Mouse (Mus musculus) right cerebral cortex, postnatal 4 days (tissue): ENCODE measurements around the gene Lyrm7.
"Not testable (repeated sequence)": the region's sequence is repeated elsewhere in the genome, so short reads cannot be mapped to it uniquely, and the experiment has no call there.

Source experiments
- DNase-seq: peaks from one replicate; pipeline ENCODE4 v3.0.0-alpha.2; 2022

Gene Lyrm7

DNA sequence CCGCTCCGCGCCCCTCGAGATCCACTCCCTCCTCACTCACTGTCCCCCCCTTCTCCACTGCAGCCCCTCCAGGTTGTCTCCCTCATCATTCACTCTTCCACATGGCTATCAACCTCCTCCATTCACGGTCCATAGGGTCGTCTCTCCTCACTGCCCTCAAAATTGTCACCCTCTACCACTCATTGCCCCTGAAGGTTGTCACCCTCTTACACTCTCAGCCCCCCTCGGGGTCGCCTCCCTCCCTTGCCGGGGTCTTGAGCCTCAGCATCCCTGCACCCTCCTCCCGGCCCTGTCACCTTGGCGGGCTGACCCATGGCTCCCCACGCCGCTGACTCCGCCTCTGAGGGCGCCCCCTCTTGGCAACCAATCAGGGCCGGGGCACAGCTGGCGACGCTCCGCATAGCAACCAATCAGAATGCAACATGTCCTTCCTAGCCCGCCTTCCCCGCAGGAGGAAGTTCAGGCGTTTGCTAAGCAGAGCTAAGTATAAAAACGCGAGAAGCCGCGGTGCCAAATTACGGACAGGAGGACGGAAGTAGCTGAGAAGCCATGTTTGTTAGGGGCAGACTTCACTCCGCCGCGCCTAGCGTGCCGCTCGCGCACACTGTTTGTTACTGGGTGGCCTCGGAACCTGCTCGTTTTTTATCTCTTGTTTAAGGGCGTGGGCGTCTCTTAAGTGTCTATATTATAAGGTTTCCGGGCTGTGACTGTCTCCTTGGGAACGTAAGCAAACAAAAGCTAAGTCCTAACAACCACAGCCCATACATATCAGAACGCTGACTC lies at the start of gene Lyrm7:
Lyrm7 (minus strand) TSS at position 661 of the 783 bp plus-strand sequence.
- peak; percentile 96 for DNase-seq

DNA sequence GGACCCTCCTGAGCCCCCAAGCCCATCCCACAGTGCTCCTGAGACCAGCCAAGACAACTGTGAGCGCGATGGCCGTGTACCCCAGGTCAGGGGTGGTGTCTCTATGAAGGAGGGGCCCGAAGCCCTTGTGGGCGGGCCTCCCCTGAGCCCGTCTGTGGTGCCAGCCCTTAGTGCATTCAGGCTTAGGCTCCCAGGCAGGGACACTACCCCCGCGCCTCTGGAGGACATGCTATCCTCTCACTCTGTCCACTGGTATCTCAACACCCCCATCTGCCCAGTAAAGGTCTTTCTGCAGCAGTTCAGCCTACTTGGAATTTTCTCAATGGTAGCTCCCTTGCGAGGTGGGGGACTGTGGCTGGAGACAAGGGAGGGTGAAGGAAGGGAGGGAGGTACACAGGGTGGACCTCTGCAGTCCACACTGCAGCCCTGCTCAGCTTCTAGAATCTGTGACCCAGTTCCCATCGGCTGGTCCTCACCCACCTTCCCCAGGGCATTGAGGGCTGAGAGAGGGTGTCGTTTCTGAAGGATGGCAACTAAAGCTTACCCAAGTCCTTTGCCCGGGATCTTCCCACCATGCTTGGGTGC lies 49.5 kb upstream of the Lyrm7 start:
- no peak for DNase-seq

DNA sequence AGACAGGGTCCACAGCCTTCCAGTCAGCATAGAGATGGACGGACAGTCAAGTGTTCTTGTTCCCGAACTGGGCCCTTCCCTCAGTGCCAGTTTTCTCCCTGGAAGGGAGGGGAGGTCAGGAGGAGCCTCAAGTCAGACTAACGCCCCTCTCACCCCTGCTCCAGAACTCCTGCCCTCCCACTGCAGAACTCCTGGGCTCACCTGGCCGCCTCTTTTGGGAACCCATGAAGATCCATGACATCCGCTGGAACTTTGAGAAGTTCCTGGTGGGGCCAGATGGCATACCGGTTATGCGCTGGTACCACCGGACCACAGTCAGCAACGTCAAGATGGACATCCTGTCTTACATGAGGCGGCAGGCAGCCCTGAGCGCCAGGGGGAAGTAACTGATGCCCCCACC lies 48.6 kb upstream of the Lyrm7 start:
- DNase-seq, result no peak

GRCm38 (mm10) chr11:54907259-54907658 lies 46.5 kb upstream of the Lyrm7 start:
- no peak for DNase-seq

GRCm38 (mm10) chr11:54906466-54906865 lies 45.8 kb upstream of the Lyrm7 start:
- DNase-seq, result no peak

GRCm38 (mm10) chr11:54905931-54906330 lies 45.2 kb upstream of the Lyrm7 start:
- DNase-seq, result no peak

- DNase-seq, result no peak
Observed at GRCm38 (mm10) chr11:54905086-54905485, 44.4 kb upstream of the Lyrm7 start.

GRCm38 (mm10) chr11:54903940-54904706 lies 43.4 kb upstream of the Lyrm7 start:
- no peak for DNase-seq

GRCm38 (mm10) chr11:54903339-54903738 lies 42.6 kb upstream of the Lyrm7 start:
- no peak for DNase-seq

- peak; percentile 41 for DNase-seq
Observed at GRCm38 (mm10) chr11:54902333-54903323, 41.9 kb upstream of the Lyrm7 start, which contains the start of gene Gpx3. Gpx3 (plus strand) TSS chr11:54902453.

DNA sequence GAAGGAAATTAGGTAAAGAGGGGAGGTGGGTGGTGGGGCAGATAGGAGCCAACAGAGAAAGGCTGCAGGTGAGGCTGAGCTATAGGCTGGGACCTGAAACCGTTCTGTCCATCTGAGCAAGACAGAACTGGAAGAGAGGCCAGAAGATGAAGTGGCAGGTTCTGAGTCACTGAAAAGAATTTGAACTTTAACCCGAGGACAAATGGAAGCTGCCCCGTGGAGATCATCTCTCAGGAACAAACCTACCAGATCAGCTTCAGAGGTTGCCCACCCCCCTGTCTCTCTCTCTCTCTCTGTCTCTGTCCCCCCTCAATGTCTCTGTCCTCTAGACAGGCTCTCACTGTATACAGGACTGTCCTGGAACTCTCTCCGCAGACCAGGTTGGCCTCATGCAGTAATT lies 38.9 kb upstream of the Lyrm7 start:
- DNase-seq, result no peak

- no peak for DNase-seq
Observed at GRCm38 (mm10) chr11:54897470-54897869, 36.8 kb upstream of the Lyrm7 start.

GRCm38 (mm10) chr11:54896646-54897045 lies 35.9 kb upstream of the Lyrm7 start:
- DNase-seq, result not testable (repeated sequence)

DNA sequence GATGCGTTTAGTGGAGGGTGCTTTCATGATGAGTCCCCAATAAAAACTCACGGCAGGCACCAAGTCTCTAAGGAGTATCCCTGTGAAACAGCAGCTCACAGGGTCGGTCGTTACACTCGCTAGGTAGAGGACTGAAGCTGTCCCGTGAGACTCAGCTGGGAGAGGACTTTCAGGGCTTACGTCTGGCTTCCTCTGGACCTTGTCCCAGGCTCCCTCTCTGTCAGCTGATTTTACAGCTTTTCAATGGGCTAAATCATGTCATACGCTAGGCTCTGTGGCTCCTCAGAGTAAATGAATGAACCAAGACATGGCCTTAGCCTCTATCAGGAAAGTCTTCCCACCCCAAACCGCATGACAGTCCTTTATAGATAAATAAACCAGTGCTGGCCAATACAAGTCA lies 33.9 kb upstream of the Lyrm7 start:
- no peak for DNase-seq

- DNase-seq, result no peak
Observed at GRCm38 (mm10) chr11:54892091-54892490, 31.4 kb upstream of the Lyrm7 start.

DNA sequence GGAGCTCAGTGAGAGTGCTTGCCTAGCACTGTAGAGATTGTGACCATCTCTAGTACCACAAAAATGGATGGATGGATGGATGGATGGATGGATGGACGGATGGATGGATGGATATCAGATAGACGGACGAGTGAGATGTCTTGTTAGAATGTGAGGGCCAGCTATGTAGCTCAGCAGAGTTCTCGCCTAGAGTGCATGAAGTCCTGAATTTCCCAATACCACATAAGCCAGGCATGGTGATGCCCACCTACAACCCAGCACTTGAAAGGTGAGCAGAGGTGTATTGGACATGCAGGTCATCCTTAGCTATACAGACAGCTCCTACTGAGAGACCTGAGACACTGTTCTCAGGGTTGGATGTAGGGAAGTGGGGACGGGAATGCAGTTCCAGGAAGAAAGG lies 30.6 kb upstream of the Lyrm7 start:
- no peak for DNase-seq

DNA sequence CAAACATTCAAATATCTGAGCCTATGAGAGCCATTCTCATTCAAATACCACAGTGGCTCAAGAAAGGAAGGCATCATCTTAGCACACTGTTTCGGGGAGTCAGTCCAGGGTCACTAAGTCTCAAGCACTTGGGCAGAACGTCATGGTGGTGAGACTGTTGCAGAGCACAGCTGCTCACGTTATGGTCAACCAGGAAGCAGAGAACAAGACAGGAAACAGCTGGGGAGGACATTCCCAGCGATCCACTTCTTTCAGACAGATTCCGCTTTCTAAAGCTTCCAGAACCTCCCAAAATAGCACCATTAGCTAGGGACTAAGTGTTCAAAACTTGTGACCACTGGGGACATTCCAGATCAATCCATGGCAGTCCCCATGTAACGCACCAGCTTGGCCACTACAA lies 27.2 kb upstream of the Lyrm7 start:
- DNase-seq, result no peak

GRCm38 (mm10) chr11:54885406-54885805 lies 24.7 kb upstream of the Lyrm7 start:
- DNase-seq, result no peak

GRCm38 (mm10) chr11:54884937-54885336 lies 24.2 kb upstream of the Lyrm7 start:
- DNase-seq, result no peak

DNA sequence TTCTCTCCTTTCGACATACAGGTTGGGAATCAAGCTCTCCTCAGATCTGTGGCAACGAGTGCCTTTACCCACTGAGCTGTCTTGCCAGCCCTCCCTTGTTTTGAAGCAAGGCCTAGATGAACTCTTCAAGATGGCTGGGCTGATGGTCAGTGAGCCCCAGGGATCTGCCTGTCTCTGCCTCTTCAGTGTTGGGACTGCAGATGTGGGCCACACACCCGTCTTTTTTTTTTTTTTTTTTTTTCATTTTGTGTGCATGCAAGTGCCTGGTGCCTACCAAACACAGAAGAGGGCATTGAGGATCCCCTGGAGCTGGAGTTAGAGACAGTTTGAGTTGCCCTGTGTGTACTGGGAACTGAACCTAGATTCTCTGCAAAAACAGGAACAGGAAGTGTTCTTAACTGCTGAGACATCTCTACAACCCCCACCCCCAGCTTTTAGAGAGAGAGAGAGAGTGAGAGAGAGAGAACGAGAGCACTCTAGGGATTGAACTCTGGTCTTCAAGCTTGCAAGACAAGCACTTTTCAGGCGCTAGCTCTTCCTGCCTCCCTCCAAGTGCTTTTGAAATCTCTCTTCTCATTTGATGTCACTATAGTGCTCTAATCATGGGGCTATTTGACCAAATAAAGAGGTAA lies 23.6 kb upstream of the Lyrm7 start:
- DNase-seq, result no peak

DNA sequence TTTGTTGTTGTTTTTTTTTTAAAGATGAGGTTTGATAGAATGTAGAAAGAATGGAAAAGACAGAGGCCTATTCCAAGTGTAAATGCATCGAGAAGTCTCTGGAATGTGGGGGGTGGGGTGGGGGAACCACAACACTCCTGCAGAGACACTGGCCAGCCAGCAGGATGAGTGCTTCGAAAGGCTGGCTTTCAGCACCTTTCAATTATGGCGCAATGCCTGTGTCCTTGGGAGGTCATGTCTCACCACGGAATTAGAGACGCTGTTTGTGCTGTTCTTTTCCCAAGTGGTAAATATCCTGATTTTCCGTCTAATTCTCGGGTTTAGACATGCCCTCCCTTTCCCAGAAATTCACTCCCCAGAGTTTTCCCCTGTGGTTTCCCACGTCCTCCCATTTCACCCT lies 22.0 kb upstream of the Lyrm7 start:
- DNase-seq, result no peak

GRCm38 (mm10) chr11:54881051-54881474 lies 20.3 kb upstream of the Lyrm7 start:
- no peak for DNase-seq
